Mouse (Mus musculus) hindbrain, embryonic 10.5 days (tissue): ENCODE measurements around the gene Ice2. TPM values are rescaled to one million over a fixed set of nuclear protein-coding genes. Genes with fewer than 3 reads are reported as not detected.

Source experiments
- DNase-seq: peaks from one replicate; pipeline ENCODE4 v3.0.0-alpha.2; 2017; ENCODE audit warnings: low spot score
- H3K27ac ChIP-seq: fragments of 300-500 bp; sonication (generic); 2 replicates; pipeline ENCODE4 v1.5.1; 2016; ENCODE audit warnings: mild to moderate bottlenecking, moderate library complexity
- H3K27me3 ChIP-seq: fragments of 300-500 bp; sonication (generic); 2 replicates; pipeline ENCODE4 v1.6.1; 2016; ENCODE audit warnings: mild to moderate bottlenecking; ENCODE audit not compliant: poor library complexity, insufficient read depth, severe bottlenecking
- H3K36me3 ChIP-seq: fragments of 300-500 bp; sonication (generic); 2 replicates; pipeline ENCODE4 v1.6.1; 2016; ENCODE audit warnings: mild to moderate bottlenecking, moderate library complexity
- H3K4me1 ChIP-seq: fragments of 300-500 bp; sonication (generic); replicated peaks from 2 replicates; pipeline ENCODE4 v1.6.1; 2016; ENCODE audit warnings: mild to moderate bottlenecking
- H3K4me3 ChIP-seq: fragments of 300-500 bp; sonication (generic); 2 replicates; pipeline ENCODE4 v1.5.1; 2016; ENCODE audit warnings: mild to moderate bottlenecking, moderate library complexity
- H3K9me3 ChIP-seq: fragments of 300-500 bp; sonication (generic); 2 replicates; pipeline ENCODE4 v1.6.1; 2016; ENCODE audit warnings: mild to moderate bottlenecking, moderate library complexity
- WGBS: fragments of 180-500 bp; shearing (Covaris S2); methylation state at CpG from one replicate; pipeline ENCODE4 v1.1.7; 2016; 5-methylcytosine and 5-hydroxymethylcytosine counted together
- polyA plus RNA-seq: library from polyadenylated mRNA; unstranded; fragments of >200 nt; fragmentation: Nextera tagmentation; extraction: Ambion mirVana; gene quantifications from 2 replicates; pipeline ENCODE4 v1.2.1, GENCODE M21; 2016

The Ice2 gene
- polyA plus RNA-seq, 1 experiment from 2014 or later = 15.9 TPM

DNA sequence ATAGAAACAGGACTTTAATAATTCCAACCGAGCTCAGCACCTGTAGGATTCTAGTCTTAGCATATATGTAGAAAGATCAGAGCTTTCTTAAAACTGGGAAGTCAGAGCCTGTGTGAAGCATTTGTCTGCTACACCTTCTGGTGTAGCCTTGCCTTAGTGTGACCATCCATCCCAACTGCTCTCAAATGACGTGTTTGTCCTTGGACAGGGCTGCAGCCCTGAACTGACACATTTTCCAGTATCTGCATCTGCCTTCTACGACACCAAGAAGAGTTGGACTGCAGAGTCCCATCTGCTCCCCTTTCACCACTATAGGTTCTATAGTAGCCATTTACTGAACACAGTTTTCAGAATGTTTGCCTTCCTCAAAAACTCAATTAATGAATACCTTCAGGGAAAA, 32.8 kb downstream of the Ice2 start:
- H3K36me3 ChIP-seq = peaks cover 60% of the 10 kb centered on the region
- 83% methylated on average over 3 of the region's 3 CpGs for WGBS
- peaks cover 21% of the 10 kb centered on the region for H3K4me1 ChIP-seq
- no peaks in the 10 kb centered on the region for H3K9me3 ChIP-seq
- H3K27ac ChIP-seq = no peak overlapping the region
- no peak overlapping the region for H3K4me3 ChIP-seq
- no peak for DNase-seq
- no peaks in the 10 kb centered on the region for H3K27me3 ChIP-seq

DNA sequence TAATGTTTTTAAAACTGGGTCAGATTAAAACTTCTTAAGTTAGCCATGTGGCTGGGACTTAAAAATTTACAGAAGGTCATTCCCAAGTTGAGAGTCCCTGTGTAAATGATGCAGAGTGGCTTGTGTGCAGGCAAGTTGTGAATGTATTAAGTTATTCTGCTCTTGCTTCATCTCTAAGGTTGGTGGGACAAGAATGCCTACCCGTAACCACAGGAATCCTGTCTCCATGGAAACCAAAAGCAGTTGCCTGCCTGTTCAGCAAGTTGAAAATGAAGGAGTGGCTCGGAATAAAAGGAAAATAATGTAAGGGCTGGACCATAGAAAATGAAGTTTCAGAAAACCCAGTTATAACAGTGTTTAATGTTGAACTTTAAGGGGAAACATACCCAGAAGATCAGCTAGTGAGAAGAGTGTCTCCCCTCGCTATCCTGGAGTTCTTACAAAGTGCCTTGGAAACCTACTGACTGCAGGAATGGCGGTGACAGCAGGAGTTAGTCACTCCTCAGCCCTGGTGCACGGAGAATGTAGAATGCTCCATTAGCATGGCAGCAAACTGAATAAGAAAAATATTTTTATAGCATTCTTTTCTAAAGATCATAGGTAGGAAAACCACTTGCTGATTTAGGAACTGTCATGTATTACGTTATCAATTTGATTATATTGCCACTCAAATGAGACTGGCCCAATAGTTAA, 34.3 kb downstream of the Ice2 start:
- H3K27me3 ChIP-seq = no peaks in the 10 kb centered on the region
- WGBS = 36% methylated on average over 6 of the region's 6 CpGs
- H3K9me3 ChIP-seq = no peaks in the 10 kb centered on the region
- H3K27ac ChIP-seq = peak overlapping the region; percentile 76
- H3K4me1 ChIP-seq = peaks cover 21% of the 10 kb centered on the region
- DNase-seq = peak; percentile 43
- peaks cover 46% of the 10 kb centered on the region for H3K36me3 ChIP-seq
- no peak overlapping the region for H3K4me3 ChIP-seq

DNA sequence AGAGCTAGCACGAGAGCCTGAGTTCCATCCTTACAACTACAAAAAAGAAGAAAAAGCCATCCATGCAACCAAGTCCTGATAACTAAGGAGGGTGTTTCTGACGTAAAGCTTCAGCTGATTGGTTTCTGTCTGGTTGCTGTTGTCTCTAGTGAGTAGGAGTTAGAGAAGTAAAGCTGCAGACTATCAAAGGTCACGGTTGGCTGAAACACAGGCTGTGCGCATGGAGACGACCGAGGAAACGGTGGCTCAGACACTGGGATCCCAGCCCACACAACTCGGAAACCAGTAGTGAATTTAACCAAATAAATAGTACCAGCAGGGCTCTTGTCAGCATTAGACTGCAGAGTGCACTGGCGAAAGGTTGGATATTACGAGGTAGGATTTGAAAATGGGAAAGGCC, 37.5 kb downstream of the Ice2 start:
- Histone ChIP-seq H3K4me3 (no peak overlapping the region), H3K4me1 (peaks cover 28% of the 10 kb centered on the region), H3K9me3 (no peaks in the 10 kb centered on the region), H3K36me3 (peaks cover 15% of the 10 kb centered on the region), H3K27ac (no peak overlapping the region), H3K27me3 (no peaks in the 10 kb centered on the region)
- DNase-seq = no peak
- 65% methylated on average over 10 of the region's 10 CpGs for WGBS

DNA sequence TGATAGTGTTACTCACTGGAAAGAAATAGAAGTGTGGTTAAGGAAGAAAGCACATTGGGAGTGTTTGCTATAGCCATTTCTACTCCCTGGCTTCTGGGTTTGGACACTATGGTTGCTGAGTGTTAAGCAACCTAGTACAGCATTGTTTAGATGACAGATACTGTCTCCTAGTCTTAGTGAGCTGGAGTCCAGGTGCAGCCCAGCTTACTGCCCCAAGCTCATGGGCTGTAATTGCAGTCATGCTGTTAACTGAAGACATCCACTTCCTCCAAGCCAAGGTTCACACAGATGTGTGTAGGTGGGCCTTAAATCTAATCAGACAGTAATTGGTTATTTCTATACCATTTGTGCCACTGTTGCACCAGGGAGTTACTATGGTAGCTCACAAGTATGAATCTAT, 38.0 kb downstream of the Ice2 start:
- H3K36me3 ChIP-seq = peaks cover 11% of the 10 kb centered on the region
- no peaks in the 10 kb centered on the region for H3K9me3 ChIP-seq
- no peaks in the 10 kb centered on the region for H3K27me3 ChIP-seq
- H3K27ac ChIP-seq = no peak overlapping the region
- no peak for DNase-seq
- peaks cover 32% of the 10 kb centered on the region for H3K4me1 ChIP-seq
- no peak overlapping the region for H3K4me3 ChIP-seq

DNA sequence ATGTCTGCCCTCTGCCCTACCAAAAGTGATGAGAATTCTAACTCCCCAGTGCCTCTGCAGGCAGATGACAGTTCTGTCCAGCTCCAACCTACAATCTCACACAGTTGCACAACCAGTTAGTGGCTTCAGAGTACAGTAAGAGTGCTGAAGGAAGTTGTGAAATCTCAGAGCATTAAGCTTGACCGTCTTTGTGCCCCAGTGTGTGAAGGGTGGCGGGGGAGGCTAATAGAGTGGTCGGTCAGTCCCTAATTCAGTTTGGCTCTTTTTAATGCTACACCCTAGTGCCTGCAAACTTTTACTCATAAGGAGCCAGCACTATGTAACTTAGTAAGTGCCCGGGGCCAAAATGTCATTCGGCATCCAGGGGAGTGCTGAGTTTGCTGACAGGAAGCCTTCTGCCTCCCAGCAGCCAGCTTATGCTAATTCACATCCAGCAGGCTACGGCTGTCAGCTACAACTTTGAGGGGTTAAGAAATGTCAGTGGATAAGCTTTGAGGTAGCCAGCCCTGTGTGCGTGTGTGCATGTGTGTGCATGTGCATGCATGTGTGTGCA, 42.2 kb downstream of the Ice2 start:
- no peaks in the 10 kb centered on the region for H3K9me3 ChIP-seq
- 26% methylated on average over 7 of the region's 7 CpGs for WGBS
- 0 out of 2 replicates have a peak overlapping the region, but pooled peaks have one; percentile 60 for H3K27ac ChIP-seq
- H3K36me3 ChIP-seq = no peaks in the 10 kb centered on the region
- H3K4me3 ChIP-seq = no peak overlapping the region
- H3K27me3 ChIP-seq = no peaks in the 10 kb centered on the region
- peak; percentile 57 for DNase-seq
- peaks cover 19% of the 10 kb centered on the region for H3K4me1 ChIP-seq

DNA sequence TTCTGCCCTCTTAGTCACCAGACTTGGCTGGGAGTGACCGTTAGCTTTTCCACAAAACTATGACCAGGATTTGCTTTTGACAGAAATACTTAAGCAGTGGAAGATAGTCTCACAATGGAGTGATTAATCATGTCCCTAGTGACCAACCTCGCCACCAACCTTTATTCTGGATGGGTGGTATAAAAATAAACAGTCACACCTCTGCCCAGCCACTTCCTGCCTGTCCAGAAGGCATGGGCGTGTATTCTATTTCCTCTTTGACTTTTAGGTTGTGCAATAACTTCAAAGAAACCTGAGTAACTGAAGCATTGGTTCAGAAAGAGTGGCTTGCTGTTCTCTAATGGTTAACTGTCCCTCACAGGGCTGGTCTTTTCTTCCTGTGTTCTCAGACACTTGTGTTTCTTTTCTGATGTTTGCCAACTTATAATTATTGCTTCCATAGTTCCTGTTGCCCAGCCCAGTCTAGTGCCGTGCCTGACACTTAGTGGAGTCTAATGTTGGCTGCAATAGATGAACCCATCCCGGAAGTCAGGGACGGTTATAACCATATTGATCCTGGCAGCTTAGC, 44.8 kb downstream of the Ice2 start:
- DNase-seq = no peak
- no peaks in the 10 kb centered on the region for H3K9me3 ChIP-seq
- peaks cover 19% of the 10 kb centered on the region for H3K4me1 ChIP-seq
- no peaks in the 10 kb centered on the region for H3K27me3 ChIP-seq
- no peak overlapping the region for H3K27ac ChIP-seq
- no peaks in the 10 kb centered on the region for H3K36me3 ChIP-seq
- H3K4me3 ChIP-seq = no peak overlapping the region
- 79% methylated on average over 6 of the region's 6 CpGs for WGBS

DNA sequence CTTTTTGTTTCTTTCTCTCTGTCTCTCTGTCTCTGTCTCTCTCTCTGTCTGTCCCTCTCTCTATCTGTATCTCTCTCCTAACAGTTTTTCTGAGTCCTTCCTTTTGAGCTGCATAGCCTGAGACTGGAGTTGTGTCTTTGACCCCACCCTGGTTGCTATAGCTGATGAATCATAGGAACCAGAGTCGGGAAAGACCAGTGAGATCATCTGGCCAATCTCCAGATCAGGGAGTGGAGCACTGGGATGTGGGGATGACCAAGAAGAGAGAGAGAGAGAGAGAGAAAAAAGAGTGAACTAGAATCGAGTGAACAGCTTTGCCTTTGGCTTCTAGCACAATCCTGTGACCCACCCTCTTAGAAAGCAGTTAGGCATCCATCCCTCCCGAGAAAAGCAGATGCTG, 45.5 kb downstream of the Ice2 start:
- Histone ChIP-seq H3K9me3 (no peaks in the 10 kb centered on the region), H3K4me3 (no peak overlapping the region), H3K36me3 (no peaks in the 10 kb centered on the region), H3K27ac (no peak overlapping the region), H3K27me3 (no peaks in the 10 kb centered on the region), H3K4me1 (peaks cover 19% of the 10 kb centered on the region)
- 75% methylated on average over 3 of the region's 3 CpGs for WGBS
- DNase-seq = no peak

DNA sequence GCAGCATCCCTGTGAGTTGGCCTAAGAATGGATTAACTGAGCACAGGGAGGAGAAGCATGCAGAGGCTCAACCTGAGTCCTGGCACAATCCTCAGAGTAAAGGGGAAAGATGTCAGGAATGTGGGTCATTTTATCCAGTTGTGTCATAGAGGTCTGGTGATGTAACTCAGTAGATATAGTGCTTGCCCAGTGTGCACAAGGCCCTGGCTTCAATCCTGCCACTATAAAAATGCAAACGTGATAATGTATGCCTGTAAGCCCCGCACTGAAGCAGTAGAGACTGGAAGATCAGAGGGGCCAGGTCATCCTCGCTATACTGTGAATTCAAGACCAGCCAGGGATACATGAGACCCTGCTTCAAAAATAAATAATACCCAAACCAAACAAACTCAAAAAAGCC, 51.1 kb downstream of the Ice2 start:
- H3K9me3 ChIP-seq = no peaks in the 10 kb centered on the region
- peaks cover 18% of the 10 kb centered on the region for H3K27me3 ChIP-seq
- no peak overlapping the region for H3K4me3 ChIP-seq
- no peaks in the 10 kb centered on the region for H3K36me3 ChIP-seq
- DNase-seq = no peak
- no peak overlapping the region for H3K27ac ChIP-seq
- 74% methylated on average over 3 of the region's 3 CpGs for WGBS
- peaks cover 14% of the 10 kb centered on the region for H3K4me1 ChIP-seq

DNA sequence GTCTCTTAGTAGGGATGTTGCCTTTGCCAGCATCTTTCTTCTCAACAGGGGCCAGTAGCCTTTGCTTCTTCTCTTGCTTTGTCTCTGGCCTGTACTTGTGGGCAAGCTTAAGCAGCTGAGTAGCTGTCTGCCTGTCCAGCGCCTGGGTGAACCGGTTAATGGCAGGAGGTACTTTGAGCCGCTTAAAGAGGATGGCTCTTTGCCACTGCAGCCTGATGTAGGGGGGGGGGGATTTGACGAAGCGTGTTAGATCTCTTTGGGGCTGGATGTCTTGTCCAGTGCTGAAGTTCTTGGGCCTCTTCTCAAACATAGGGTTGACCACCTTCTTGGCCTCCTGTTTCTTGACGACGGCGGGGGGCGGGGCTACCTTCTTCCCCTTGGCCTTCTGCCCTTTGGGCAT, 52.9 kb downstream of the Ice2 start:
- Histone ChIP-seq H3K27ac (no peak overlapping the region), H3K4me1 (peaks cover 29% of the 10 kb centered on the region), H3K36me3 (no peaks in the 10 kb centered on the region), H3K9me3 (no peaks in the 10 kb centered on the region), H3K27me3 (peaks cover 37% of the 10 kb centered on the region), H3K4me3 (no peak overlapping the region)
- 86% methylated on average over 9 of the region's 9 CpGs for WGBS
- DNase-seq = no peak

DNA sequence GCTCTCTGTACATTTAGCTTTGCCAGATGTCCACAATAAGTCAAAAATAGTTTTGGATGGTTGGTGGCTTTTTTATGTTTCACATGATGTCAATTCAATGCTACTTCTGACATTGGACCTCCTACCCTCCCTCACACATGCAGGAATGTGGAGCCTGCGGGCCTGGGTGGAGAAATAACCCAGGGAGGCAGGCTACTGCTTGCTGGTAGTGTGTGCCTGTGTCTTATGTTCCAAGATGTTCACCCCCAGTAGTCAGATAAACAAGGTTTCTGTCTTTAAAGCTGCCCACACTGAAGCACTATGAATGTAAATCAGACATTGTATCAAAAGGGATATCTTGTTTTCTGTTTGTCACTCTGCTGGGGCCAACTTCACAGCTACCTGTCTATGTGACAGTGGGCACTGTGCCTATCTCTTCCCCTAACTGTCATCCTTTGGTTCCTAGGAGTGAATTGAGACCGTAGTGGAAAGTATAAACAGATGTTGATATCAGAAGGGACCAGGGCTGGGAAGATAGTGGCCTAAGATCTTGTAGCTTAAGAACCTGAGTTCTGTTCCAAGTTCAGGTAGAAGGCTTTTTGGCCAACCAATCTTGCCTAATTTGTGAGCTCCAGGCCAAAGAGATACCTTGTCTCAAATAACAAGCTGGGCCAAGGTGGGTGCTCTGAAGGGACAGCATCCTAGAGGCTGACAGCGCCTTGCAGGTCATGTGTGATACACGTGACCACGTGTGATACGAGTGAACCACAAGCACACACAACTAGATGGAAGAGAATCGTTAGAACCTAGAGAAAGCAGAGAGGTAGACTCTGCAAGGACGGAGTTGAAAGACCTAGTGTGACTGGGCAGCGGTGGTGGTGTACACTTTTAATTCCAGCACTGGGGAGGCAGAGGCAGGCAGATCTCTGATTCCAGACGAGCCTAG, 54.4 kb downstream of the Ice2 start:
- H3K4me1 ChIP-seq = peaks cover 32% of the 10 kb centered on the region
- no peaks in the 10 kb centered on the region for H3K36me3 ChIP-seq
- H3K4me3 ChIP-seq = no peak overlapping the region
- no peak overlapping the region for H3K27ac ChIP-seq
- no peaks in the 10 kb centered on the region for H3K9me3 ChIP-seq
- WGBS = 91% methylated on average over 10 of the region's 10 CpGs
- peaks cover 50% of the 10 kb centered on the region for H3K27me3 ChIP-seq
- no peak for DNase-seq

DNA sequence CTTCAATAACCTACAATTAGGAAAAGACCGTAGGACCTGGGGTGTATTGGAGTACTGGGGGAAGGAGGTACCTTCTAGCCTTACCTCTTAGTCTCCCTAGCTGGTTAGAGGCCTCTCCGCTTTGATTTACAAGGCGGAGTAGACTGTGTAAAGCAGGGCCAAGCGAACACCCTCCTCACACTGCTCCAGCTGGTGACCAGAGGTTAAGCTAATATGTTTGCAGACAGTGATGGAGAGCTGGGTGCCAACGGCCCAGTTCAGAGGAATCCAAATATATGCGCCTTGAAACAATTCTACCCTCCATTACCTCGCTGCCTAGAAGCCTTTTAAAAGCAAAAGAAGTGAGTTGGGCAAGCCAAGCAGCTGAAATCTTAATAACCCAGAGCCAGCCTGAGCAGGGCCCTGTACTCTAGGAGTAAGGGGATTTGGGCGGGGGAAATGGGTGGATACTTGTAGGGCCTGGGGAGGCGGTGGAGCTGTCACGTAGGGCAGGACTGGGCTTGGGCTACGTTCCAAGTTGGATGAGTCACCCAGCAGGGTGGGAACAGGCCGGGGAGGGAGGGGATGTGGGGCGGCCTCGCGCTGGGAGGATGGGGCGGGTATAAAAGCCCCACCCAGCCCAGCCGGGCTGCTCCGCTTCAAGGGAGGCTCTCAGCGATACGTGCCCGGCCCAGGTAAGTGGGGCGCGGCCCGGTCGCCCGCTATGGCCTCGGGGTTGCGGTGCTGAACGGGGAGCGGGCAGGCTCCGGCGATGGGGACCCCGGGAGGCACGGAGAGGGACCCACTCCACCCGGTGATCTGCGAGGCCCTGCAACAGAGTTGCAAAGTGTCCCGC, 55.6 kb downstream of the Ice2 start, which contains the start of gene Anxa2:
Gene Anxa2, plus strand, starts transcription at position 555 of the 835 bp plus-strand sequence.
- H3K27ac ChIP-seq = peak within 1 kb of the TSS; percentile 81
- H3K4me1 ChIP-seq = peaks cover 43% of the 10 kb centered on the region
- peaks cover 50% of the 10 kb centered on the region for H3K27me3 ChIP-seq
- H3K36me3 ChIP-seq = no peaks in the 10 kb centered on the region
- 10% methylated on average over 37 of the region's 37 CpGs for WGBS
- H3K4me3 ChIP-seq = peak within 1 kb of the TSS; percentile 63
- peak; percentile 57 for DNase-seq
- H3K9me3 ChIP-seq = no peaks in the 10 kb centered on the region
